Mouse (Mus musculus) regulatory T cell (primary cell): ENCODE data around the gene Hcrtr2.

Source experiments
- in situ Hi-C: fragments of 300-600 bp; cut with MboI, MseI; formaldehyde crosslinking; loops from one replicate; pipeline ENCODE4 v1.15.1; 2025; ENCODE audit warnings: high pct_unique_total_duplicates

The Hcrtr2 gene

GRCm38 (mm10) chr9:76235945-76236503, 87.6 kb downstream of the Hcrtr2 start:
- in situ Hi-C loops = loop anchor here (5.0 to 25.0 kb wide), 2 partner anchors 474 to 724 kb away; no protein-coding TSS in a partner anchor

DNA sequence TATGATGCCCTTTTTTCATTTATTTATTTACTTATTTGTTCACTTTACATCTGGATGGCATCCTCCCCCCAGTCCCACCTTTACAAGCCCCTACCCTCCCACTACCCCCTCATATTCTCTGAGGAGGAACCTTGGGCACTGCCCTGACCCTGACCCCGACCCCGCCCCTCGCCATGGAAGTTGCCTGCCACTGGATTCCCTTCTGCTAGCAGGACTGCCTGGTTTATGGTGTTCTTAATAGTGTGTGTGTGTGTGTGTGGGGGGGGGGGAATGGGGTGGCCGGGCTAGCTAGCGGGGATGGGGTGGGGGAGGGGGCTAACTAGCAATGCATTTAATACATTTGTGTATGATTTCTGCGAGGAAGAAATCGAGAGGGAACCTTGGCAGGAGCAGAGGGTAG, 88.8 kb downstream of the Hcrtr2 start:
- in situ Hi-C loops = loop anchor here (5.0 to 25.0 kb wide), 2 partner anchors 473 to 723 kb away; no protein-coding TSS in a partner anchor

DNA sequence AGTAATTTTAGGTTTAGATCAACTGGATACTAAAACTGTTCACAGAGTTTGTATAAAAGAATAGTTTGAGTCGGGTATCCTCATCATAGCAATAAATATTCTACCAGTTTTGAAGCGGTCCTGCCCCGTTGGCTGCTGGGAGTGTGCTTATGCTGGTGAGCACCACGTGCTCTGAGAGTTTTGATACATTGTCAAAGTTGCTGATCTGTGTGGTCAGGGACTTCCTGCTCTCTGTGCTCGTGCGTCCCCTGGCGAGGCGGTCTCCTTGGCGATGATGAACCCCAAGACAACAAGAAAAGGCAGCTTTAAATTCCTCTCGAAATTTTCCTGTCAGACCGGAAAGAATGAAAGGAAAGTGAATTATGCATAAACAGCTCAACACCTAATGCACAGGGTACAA, 93.3 kb downstream of the Hcrtr2 start:
- in situ Hi-C loops = loop anchor here (25.0 kb wide), 1 partner anchor 718 kb away; no protein-coding TSS in a partner anchor

DNA sequence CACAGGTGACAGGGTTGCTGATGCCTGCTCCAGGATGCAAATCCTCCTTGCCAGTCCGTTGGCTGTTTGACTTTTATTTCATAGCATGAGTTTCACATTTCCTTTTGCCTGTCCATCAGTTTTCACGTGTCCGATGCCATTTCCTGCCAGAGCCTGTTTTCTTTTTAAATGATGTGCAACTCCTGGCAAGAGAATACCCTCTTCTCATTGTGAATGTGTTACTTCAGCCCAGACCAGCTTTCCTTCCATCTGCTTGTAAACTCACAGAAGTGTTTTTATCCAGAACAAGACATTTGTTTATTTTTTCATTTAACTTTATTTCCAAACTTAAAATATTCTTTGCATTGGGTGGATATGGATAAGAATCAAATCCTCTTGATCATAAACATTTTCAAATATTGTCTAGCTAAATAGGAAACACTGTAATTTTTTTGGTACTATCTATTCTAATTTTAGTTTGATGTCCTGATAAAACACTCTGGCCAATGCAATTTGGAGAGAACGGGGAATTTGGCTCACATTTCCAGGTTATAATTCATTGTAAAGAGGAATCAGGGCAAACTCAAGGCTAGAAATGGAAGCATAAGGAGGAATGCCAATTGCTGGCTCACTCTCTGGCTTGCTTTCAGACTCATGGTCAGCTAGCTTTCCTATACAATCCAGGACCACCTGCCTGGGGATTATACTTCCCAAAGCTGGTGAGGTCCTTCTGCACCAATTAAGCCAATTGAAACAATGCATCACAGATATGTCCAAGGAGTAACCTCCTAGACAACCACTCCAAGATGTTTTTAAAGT, 106.3 kb downstream of the Hcrtr2 start:
- in situ Hi-C loops = no loop called here

- in situ Hi-C loops = no loop called here
Observed at GRCm38 (mm10) chr9:76214678-76215077, 109.0 kb downstream of the Hcrtr2 start.

DNA sequence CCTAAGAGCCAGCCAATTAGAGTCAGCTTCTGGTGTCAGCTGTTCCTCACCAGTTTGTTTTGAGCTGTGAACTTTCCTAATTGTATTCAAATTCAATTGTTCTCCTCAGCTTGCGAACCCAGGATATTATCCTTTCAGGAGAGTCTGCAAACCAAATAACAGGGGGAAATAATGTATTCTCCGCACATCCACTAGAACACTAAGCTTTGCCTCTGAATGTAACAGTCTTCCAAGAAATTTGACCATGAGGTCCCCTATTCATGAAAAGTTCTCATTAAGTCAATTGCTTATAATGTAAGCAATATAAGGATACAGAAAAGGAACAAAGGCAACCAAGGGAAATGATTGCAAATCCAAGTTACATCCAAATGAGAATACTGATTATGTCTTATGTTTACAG, 110.1 kb downstream of the Hcrtr2 start, which contains the start of gene Gfral:
Gene Gfral, minus strand, starts transcription at position 101 of the 400 bp plus-strand sequence.
- in situ Hi-C loops = no loop called here

DNA sequence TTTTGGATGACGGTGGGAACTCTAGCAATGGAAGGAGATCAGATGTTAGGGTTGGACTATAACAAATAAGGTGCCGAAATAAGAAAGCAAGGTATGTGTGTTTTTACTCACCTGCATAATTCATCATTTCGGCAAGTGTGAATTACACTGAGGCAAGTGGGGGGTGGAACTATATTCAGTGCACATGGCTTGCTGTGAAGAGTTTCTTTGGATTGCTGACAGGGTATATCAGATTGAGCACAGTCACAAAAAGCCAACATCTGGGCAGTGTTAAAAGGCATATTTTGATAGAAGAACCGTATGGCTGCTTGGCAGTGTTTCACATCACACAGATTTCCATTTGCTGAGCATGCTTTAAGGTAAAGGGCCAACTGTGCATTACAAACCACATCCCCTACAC, 126.7 kb downstream of the Hcrtr2 start:
- in situ Hi-C loops = no loop called here

DNA sequence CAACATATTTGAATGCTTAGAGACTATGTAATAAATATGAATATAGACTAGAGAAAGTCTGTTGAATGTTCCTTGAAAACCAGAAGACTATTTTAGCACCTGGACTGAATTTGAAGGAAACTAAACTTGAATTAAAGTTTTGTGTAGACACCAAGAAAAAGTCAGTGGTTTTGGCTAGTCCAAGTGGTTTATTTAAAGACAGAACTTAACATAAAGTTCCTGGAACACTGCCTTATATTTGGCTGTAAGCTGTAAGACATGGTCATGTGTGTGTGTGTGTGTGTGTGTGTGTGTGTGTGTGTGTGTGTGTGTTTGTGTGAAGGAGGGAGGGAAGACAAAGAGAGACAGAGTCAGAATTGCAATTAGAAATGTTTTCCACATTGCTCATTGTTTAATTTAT, 144.4 kb downstream of the Hcrtr2 start:
- in situ Hi-C loops = no loop called here
